Mouse (Mus musculus) right cerebral cortex, postnatal 10 days (tissue): ENCODE data around the gene Barhl1.

Experiments
- DNase-seq, 2 experiments: peaks; one replicate each; pipeline ENCODE4 v3.0.0; 2021; ENCODE audit warnings: low spot score in 2 of 2

The Barhl1 gene

DNA sequence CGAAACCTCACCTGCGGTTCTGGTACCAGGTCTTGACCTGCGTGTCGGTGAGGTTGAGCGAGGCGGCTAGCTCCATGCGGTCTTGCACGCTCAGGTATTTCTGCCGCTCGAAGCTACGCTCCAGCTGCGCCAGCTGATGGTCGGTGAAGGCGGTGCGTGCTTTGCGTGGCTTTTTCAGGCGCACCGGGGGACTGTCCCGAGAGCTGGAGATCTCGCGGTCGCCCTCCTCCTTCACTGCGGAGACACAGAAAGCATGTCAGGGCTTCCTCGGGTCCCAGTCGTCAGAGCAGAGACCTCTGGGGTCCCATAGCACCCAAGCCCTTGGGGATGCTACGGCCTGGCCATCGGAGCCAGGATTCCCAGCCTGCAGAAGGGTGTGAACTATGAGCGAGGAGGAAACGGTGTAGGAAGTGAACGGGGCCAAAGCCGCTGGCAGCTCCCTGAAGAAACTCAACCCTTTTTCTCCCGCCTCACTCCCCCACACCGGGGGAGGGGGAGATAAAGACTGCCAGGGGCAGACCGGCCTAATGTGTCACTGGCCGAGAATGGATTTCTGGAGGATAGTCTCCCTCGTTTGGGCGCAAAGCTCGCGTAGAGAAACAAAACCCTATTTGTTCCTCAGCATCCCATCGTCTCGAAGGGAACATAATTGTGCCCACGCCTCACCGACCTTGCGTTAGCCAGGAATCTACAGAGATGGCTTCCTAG lies 5.0 kb downstream of the Barhl1 start:
- no peak for DNase-seq

DNA sequence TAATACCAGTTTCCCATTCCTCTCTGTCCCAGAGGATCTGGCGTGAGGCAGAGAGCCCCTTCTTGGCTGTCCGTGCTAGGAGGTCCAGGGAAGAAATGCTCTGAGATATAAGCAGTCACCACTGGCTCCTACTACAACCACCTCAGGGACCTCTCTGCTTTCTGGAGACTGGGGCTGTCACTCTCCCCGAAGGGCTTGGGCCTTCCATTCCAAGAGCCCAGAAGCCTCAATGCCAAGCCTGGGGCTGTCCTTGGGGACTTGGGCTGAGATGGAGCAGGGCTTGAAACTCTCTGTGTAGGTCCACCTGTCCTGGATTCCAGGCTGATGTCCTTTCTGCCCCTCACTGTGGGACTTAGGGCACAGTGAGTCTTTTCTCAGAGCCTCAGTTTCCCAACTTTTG lies 5.6 kb downstream of the Barhl1 start:
- no peak for DNase-seq

DNA sequence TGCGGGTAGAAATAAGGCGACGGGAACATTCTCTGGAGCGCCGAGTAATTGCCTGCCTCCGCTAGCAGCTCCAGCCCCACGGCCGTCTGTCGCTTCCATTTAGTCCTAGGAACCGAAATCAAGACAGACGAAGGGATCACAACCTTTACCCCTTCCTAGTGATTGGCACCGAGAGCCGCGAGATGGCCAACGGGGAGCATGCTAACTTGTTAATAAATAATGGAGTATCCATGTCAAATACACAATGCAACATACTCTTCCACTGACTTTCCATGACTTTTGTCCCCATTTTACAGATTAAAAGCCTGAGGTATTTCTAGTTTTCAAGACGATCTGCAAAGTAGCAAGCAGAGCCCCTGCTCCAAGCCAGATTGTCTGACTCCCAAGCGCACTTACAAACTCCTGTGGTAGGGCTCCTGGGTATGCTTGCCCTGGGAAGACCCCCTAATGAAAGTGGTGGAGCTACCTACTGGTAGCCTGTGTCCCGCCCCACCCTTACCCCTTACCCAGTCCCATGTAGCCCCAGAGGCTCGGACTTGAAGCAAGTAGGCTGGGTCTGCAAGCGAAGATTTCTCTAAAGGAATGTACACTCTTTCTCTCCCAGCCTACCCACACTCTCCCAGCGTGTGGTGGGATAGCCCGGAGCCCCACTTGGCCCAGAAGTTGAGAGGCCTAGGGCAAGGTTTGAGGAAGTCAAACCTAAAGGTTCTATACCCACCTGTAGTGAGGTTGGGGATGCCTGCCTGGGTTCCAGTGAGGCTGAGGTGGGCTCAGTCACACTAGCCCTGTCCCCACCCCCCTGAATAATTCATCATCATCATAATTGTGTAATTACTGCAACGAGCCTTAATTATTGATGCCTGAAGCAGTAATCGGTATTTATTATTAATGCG lies 6.4 kb downstream of the Barhl1 start:
- no peak for DNase-seq

DNA sequence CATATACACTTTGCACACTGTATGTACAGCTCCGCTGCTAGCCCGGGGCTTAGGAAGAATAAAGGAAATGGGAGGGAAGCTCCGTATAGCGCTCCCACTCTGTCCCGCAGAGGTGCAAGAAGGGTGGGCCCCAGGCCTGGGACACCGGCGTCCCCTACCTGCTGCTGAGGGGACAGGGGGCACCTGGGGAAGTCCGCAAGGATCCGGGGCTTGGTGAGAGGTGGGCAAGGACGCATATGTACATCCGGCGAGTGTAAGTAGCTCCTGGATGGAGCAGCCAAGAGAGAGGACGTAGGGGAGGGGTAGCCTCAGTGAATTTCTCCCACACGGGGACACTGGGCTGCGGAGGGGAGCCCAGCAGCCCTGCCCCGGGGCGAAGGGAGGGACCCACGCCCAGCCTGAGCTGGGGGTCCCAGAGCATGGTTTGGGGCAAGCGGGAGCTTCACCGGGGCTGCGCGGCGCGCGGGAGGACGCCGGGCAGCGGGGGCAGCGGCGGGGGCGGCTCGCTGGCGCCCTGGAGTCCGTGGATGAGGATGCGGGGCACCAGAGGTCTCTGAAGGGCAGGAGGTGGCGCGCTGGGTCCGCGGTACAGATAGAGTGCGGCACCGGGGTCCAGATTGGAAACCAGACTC lies 7.2 kb downstream of the Barhl1 start:
- no peak for DNase-seq

DNA sequence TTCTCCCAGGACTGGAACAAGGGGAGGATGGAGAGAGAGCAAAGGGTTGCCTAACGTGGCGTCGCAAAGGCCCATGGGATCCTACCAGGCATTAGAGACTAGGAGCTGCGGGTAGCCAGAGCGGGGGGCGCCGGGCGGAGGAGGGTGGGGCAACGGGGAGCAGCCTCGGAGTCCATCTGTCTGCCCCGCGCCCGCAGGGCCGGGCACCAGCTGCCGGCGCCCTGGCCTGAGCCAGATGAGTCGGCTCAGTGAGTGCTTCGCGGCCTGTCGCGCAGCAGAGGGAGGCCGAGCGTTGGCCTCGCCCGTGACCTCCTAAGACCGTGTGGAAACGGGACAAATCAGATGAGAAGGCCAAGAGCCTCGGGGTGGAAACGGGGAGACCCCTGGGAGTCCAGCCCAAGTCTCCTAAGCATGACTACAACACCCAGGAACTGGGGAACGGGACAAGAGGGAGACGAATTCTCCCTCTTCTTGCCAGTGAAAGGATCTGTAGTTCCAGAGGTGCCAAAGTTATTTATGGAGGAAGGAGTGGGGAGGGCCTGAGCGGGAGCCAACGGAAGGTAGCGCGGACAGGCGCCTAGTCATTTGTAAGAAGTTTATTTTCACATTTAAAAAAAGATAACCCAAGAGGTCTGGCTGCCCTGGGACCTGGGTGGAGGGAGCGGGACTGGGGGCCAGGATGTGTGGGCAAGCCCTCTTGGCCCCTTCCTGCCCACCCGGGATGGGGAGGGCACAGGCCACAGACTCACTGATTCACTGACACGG lies 7.9 kb downstream of the Barhl1 start:
- no peak for DNase-seq

DNA sequence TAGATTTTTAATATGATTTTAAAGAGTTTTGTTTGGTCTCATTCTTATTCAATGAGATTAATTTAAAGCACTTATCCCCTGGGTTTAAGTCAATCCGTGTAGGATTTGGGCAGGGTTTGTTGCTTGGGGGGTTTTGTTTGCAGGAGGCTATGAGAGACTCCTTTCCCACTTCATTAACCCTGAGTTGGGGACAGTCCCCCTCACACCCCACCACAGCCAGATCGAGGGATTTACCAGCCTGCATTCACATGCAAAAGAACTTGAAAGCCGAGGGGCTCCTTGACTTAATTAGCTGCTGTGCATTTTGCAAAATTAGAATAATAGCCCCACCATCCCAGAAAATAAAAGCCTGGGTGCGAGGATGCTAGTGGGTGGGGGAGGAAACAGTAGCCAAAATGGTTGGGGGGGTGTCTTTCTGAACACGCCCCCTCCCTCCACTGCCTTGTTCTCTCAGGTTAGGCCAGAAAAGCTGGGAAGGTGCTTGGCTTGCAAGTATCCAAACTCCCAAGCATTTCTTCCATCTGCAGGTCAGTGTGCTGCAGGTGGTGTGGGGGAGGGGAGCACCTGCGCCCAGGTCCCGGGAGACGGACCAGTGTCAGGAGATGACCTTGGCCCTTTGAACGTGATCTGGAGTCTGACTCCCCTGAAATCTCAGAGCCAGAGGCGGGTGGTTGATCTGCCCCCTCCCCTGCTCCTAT lies 8.6 kb downstream of the Barhl1 start:
- no peak for DNase-seq

DNA sequence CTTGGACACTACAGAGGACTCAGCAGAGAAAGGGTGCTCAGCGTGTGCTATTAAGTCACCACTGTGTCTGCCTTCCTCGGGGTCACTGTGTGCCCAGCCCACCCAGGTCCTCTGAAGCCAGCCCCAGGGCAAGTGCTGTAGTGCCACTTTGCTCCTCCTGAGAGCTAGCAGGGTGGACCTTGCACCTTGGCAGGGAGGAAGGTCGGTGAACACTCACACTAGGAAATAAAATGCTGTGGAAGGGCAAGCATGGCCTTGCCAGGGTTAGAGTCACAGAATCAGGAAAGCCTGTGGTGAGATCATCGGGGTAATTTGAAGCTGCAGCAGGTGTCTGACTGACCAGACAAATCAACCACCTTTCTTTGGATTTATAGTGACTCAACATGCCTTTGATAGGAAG lies 10.9 kb downstream of the Barhl1 start:
- DNase-seq, result no peak

DNA sequence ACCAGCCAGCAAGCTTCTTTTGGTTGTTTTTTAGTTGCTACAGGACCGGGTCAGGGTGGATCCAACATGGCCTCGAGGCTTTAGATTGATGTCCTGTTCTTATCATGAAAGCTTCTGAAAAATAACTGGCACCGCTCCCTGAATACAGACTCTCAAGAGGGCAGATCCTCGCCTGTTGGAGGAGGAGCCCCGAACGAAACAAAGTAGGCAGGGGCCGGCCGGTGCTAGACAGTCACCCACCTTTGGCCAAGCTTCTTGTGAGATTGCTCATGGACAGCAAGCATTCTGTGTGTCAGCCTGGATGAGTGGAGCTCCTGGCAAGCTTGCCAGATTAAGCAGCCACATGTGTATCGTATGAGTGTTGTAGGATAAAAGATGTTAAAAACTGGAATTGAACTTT lies 11.7 kb downstream of the Barhl1 start:
- no peak for DNase-seq

DNA sequence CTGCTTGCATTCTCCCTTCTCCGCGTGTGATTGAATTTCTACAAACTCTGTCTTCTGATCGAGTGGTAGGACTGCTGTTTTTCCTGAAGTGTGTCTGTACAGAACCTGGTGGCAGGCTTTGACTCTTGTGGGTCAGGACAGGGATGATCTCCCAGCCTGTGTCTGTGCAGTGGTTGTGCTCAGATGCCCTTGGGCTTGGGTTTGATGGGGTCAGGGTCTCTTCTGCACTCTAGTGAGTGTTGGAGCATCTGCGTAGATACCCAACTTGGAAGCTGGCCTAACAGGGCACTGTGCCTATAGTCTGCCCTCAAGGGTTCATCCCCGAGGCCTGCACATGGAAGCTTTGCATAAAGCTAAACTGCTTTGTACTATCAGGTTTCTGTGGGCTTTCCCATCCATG lies 12.6 kb downstream of the Barhl1 start:
- no peak for DNase-seq

DNA sequence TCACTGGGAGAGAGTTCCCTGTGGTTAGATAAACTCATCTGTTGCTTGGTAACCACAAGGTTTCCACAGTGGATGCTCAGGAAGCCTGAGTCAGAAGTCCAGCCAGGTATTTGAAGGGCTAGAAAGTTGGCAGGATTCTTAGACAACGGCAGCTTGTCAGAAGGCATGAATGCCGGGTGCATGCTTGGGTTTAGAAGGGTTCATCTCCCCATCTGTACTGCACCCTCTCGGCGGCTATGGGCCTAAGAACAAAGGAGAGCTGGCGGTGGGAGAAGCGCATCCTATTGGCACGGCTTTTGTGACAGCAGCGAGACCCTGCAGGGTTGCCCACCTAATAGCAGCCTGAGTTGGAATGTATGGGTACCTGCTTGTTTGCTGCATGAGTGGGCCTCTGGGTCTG lies 14.2 kb downstream of the Barhl1 start:
- DNase-seq, result no peak

DNA sequence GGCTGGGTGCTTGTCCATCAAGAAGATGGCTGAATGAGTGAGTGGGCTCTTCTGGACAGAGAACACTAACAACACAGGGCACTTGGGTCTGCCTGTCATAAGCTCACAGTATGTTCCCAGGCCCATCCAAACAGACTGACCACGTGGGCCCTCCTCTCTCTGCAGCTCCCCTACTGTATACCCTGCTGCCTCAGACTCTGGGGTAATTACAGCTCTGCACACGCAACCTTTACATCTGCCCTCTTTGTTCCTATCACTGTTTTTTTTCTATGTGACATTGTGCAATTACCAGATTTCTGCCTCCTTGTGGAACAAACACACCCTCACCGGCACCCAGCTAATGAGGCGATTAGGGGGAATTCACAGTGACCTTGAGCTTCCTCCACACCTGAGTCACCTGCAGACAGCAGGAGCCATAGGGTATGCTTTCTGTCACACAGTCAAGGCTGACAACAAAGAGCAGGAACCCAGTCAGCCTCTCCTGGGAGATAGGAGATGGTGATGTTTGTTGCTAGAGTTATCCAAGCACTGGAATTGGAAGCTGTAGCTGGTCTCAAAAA lies 19.0 kb downstream of the Barhl1 start:
- no peak for DNase-seq

DNA sequence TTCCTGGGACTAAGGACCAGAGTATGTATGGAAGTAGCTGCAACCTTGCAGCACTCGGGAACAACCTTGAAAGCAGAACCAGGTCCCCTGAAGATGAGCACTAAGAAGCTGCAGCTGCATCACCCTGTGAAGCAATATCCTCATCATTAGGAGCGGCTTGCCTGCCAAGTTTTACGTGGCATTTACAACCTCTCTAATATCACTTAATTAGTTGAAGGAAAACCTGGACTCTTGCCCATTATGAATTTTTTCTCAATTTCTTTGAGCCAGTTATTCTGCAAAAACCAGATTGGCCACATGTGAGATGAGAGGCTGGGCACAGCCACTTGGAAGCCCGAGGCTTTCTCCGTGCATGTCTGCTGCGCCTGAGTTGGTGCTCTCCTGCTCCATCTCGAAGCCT lies 20.6 kb downstream of the Barhl1 start:
- no peak for DNase-seq

DNA sequence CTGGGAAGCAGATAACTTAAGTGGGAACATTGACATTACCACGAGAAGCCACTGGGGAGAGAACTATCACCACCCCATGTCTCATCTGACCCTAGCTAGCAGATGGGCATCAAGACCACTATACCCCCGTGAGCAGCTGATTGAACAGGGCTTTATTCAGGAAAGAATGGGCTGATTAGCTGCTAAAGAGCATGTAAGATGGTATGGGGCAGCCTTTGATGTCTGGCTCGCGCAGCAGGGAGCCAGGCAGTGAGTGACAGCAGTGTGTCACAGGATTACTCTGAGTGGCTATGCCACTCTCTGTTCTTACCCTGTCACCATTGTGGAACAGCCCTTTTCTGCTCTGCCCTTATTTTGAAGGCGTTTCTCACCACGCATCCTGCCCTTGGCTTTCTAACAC lies 22.9 kb downstream of the Barhl1 start:
- DNase-seq, result no peak

DNA sequence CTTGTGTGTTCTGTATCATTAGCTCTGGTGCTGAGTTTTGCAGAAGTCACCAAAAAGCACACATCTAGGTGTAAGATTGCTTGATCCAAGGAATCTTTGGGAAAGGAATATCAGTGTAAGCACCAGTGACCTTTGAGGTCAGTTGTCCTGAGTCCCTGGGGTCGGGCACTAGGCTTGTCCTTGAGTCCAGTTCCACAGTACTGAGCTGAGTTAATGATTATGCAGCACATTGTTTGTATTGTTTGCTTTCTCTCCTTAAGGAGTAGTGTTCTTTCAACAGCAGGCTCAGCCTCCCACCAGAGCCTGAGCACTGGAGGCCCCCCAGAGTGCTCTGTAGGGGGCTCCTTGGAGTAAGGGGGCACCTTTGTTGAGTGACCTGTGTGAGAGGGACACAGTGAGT lies 23.7 kb downstream of the Barhl1 start:
- no peak for DNase-seq

DNA sequence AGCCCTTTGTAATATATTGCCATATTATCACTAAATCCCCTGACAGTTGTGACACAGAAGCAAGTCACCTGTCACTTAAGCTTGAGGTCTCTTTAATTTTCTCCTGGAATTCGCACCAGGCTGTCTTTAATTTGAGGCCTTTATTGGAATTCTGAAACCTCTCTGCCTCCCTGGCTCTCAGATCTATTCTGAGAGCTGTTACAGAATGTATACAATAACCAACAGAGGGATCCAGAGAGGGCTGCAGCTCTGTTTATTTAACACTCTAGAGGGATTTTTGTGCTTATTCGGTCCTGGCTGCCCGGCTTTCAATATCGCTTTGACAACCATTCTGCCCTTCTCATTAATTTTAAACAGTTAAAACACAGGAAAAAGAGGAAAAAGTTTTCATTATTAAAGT lies 31.6 kb downstream of the Barhl1 start:
- no peak for DNase-seq

DNA sequence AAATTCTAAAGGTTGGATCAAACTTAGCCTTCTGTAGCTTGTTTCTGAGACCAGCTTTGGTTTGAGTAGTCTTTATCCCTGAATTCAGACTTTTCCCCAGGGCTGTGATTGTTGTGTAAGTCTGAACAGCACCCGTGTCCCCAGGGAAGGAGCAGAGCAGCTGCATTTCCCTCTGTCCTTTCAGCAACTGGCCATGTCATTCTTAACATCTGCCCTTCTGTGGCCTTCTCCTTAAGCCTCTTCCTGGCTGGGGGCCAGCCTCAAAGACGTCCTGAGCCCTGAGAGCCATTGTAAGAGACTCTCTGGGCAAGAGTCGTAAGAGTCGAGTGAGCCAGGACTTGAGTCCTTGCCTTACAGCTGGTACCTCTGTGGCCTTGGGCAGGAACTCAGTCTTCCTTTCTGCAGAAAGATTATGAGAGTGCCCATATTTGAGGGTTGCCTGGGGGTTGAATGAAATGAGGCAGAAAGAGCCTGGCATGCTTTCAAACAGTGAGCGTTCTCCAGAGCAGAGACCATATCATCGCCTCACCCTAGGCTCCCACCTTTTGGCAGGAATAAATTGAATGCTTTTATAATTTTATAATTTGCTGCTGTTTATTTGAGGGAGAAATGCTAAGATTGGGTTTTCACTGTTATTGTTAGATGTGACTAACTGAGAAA lies 33.5 kb downstream of the Barhl1 start:
- DNase-seq, result no peak

DNA sequence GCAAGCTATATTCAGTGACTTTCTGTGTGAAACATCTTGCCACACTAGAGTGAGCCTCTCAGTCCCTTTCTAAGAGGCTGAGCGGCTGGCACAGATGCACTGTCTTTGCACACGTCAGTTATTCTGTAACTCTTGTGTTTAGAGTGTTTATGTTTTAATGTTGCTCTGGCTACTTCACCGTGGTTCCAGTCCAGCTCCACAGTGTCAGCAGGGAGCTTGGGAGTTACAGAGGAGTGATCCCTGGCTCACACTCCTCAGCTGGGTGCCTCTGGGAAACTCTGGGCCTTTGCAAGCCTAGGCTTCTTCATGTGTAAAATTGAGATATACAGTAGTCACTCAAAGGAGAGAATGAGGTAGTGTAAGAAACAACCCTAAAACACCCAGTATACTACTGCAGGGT lies 34.4 kb downstream of the Barhl1 start:
- DNase-seq, result no peak

DNA sequence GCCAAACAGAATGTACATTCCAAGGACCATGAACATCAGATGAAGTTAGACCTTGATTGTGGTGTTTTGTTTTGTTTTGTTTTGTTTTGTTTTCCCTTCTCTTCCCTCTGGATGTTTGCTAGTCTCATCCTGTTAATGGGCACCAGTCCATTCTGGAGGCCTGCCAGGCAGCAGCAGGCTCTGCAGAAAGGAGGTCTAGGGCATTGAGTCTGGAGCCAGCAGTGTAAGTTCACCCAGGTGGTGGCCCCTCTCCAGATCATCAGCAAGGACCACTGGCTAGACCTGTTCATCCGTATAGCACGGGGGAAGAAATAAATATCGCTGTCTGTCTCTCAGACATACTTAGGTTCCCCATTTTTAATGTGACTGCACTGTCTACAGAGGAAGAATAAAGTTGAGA lies 35.2 kb downstream of the Barhl1 start:
- peak; percentile 34 to 50 for DNase-seq

DNA sequence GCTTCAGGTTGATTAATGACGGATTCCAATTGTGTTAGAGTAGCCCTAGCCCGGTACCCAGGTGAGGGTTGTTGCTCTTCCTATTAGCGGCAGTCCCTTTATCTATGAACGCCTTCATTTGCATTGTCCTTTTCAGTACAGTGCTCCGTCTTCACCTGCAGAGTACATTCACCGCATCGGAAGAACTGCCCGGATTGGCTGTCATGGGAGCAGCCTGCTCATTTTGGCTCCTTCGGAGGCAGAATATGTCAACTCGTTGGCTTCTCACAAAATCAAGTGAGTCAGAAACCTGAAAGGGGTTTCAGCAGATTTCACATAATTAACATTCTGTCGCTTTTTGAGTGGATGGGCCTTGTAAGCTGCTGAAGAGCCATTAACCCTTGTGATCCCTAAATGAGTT lies 40.9 kb downstream of the Barhl1 start:
- no peak for DNase-seq

DNA sequence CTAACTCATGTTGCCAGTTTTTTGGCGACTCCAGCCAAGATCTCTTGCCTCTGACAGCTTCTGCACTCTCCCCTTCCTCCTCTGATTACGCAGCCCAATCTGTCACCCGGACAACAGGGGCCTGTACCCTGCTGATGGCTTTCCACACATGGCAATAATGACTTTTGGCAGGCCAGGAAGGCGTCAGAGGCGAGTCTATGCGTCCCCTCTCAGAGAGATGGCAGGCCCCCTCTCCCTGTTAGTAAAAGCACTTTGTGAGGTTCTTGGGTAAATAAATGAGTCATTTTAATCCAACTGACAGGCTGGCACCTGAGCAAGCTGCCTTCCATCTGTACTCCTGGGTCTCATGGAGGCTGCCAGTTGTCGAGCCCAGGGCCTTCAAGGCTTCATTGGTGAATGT lies 49.0 kb downstream of the Barhl1 start:
- peak in 1 of 2 experiments; percentile 24 for DNase-seq

DNA sequence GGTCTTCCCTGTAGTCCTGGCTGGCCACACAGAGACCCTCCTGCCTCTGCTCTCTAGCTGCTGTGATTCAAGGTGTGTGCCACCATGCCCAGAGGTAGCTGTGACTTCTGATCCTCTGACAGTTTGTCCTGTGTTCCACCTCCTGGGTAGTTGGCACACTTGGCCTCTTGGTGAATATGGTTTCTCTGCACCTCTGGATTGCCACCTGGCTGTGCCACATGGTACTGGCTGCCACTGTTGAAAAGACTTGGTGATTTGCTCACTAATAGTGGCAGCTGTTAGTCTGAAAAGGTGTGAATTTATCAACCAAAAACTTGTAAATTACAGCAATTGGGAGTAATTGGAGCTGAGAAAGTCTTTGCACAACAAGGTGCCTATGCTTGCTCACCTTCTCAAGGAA lies 52.6 kb downstream of the Barhl1 start:
- no peak for DNase-seq
